9 mouse cellular contexts compared by ENCODE assay signal in the genomic region with DNA sequence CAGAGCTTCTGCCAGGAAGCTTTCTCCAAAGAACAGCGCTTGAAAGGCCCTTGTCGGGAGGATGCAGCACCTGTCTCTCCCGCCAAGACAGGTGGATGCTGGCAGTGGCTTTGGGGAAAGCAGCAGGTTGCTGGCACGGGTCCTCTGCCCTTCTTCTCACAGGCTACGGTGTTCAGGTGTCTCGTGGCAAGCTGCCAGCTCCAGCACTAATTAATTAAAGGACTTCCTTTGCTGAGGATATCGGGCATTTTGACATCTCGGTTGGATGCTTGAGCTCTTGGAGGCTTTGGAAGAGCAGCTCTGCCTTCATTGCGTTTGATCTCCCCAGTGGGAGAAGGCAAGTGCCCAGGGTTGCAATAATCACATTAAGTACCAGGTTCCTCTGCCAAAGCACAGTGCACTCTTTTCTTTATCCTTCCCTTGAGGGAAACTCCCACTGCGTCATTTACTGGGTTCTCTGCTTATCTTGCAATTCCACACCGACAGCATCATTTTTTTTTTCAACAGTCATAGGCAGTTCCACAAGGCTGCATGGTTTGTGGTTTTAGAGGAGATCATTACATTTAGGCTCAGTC.
DNase-seq lines count a peak whose midpoint lies in the region; ATAC-seq and TF ChIP-seq lines count a peak whose summit lies in the region.
"Had no signal": no experiment of that assay in that cellular context is flagged by ENCODE, and none has a peak within 500 bp of the region (broad histone marks: within the 10 kb centered on the region; RNA-seq: fewer than 3 reads in every experiment).

No protein-coding gene starts in this region.

- H3K4me1 ChIP-seq in kidney, adult 2 months (ENCODE audit: control insufficient read depth, insufficient read depth, low read length): peaks cover 3% of the 10 kb centered on the region; the same call in 1 of the 2 replicates
- H3K4me1 ChIP-seq in kidney, embryonic 14.5 days (ENCODE audit: control insufficient read depth, insufficient read depth, low read length): 0 out of 2 replicates have a peak, but pooled peaks cover 2% of the 10 kb centered on the region

- no peaks in the 10 kb centered on the region for H3K36me3 ChIP-seq in kidney, adult 2 months (ENCODE audit: control insufficient read depth, insufficient read depth, low read length)
- no peaks in the 10 kb centered on the region for H3K36me3 ChIP-seq in kidney, embryonic 14.5 days (ENCODE audit: control insufficient read depth, insufficient read depth, low read length)

- no peak overlapping the region for H3K27ac ChIP-seq in kidney, adult 2 months (ENCODE audit: insufficient read depth, low read depth, low read length)
- no peak overlapping the region for H3K27ac ChIP-seq in kidney, embryonic 14.5 days (ENCODE audit: low read depth, low read length)

- WGBS in kidney, adult 2 months: 33% methylated on average over 11 of the region's 11 CpGs
- 44% methylated on average over 11 of the region's 11 CpGs for WGBS in kidney, embryonic 14.5 days

- no peak for TF ChIP-seq POLR2A in kidney, adult 2 months (IDR thresholded peaks at IDR 0.05; ENCODE audit: low read depth, low read length)

- ATAC-seq in kidney, embryonic 14.5 days (ENCODE audit: low FRiP score, low TSS enrichment): no peak
- ATAC-seq in cerebellum, adult (ENCODE audit: insufficient number of reproducible peaks, low FRiP score, low TSS enrichment): peak; percentile 89
- ATAC-seq in erythroblast, adult 5-6 weeks (replicated peaks; ENCODE audit: low FRiP score, poor library complexity, severe bottlenecking): peak; percentile 62
- peak; percentile 96 for ATAC-seq in megakaryocyte-erythroid progenitor cell, adult 5-6 weeks (replicated peaks; ENCODE audit: low FRiP score, low TSS enrichment, poor library complexity, severe bottlenecking)

- peak; percentile 36 for DNase-seq in kidney, adult 2 months
- no peak for DNase-seq in gastrocnemius, postnatal 10 days
- DNase-seq in heart, postnatal 36 days: no peak
- no peak for DNase-seq in thymus, postnatal 25 days
- DNase-seq: heart, postnatal 14 days had no signal

- no peak overlapping the region for H3K4me3 ChIP-seq in kidney, adult 2 months (ENCODE audit: insufficient read depth, low read depth, low read length)
- no peak overlapping the region for H3K4me3 ChIP-seq in kidney, embryonic 14.5 days (ENCODE audit: low read length)

- no peak for TF ChIP-seq CTCF in kidney, adult 2 months (conservative IDR thresholded peaks at IDR 0.05; ENCODE audit: insufficient read depth, insufficient read length, low read depth, low read length)

- H3K9me3 ChIP-seq in kidney, embryonic 14.5 days (ENCODE audit: control insufficient read depth, low read length): no peaks in the 10 kb centered on the region

- H3K9ac ChIP-seq in kidney, embryonic 14.5 days (ENCODE audit: low read depth, low read length): no peak overlapping the region

- intact Hi-C loops in heart, postnatal 36 days (cut with DNase I): no loop called here

- no peaks in the 10 kb centered on the region for H3K27me3 ChIP-seq in kidney, adult 2 months (replicated peaks; ENCODE audit: control insufficient read depth, insufficient read depth, low read length)
- H3K27me3 ChIP-seq in kidney, embryonic 14.5 days (ENCODE audit: control insufficient read depth, insufficient read depth, low read length): no peaks in the 10 kb centered on the region

- H3K4me2 ChIP-seq in kidney, embryonic 14.5 days (replicated peaks; ENCODE audit: low read depth, low read length): no peak overlapping the region
